Mouse (Mus musculus) C2C12 (cell line): ENCODE measurements around the gene Tnk2. TPM values are rescaled to one million over a fixed set of nuclear protein-coding genes. Genes with fewer than 3 reads are reported as not detected.

ENCODE experiments used
- H3K27me3 ChIP-seq: one replicate; pipeline ENCODE4 v1.6.1; 2011; ENCODE audit not compliant: control insufficient read depth, insufficient read depth, insufficient read length
- H3K36me3 ChIP-seq: one replicate; pipeline ENCODE4 v1.6.1; 2011; ENCODE audit not compliant: control insufficient read depth, insufficient read depth
- H3K4me3 ChIP-seq: one replicate; pipeline ENCODE4 v1.5.1; 2011; ENCODE audit warnings: mild to moderate bottlenecking, control low read depth; ENCODE audit not compliant: poor library complexity, insufficient read depth, severe bottlenecking
- H3K79me2 ChIP-seq: one replicate; pipeline ENCODE4 v1.6.1; 2011; ENCODE audit not compliant: control insufficient read depth, insufficient read depth
- H3K79me3 ChIP-seq: one replicate; pipeline ENCODE4 v1.6.1; 2011; ENCODE audit warnings: low read depth, control low read depth
- H3ac ChIP-seq: one replicate; pipeline ENCODE3; 2011; ENCODE audit warnings: low read depth; ENCODE audit not compliant: control insufficient read depth, insufficient read length
- CEBPB ChIP-seq: IDR thresholded peaks from one replicate; pipeline ENCODE4 v1.6.1; 2011; ENCODE audit warnings: low read depth, mild to moderate bottlenecking, control low read depth, moderate library complexity
- CTCF ChIP-seq: IDR thresholded peaks from one replicate; pipeline ENCODE4 v1.5.1; 2011; ENCODE audit not compliant: control insufficient read depth, insufficient read depth, insufficient read length
- FOSL1 ChIP-seq: IDR thresholded peaks from one replicate; pipeline ENCODE4 v1.8.0; 2011; ENCODE audit warnings: mild to moderate bottlenecking, low read length; ENCODE audit not compliant: poor library complexity, insufficient read depth, severe bottlenecking
- MAX ChIP-seq: IDR thresholded peaks from one replicate; pipeline ENCODE4 v1.6.1; 2011; ENCODE audit warnings: mild to moderate bottlenecking, control low read depth
- MYOD1 ChIP-seq: IDR thresholded peaks from one replicate; pipeline ENCODE4 v1.6.1; 2011; ENCODE audit warnings: low read depth; ENCODE audit not compliant: control insufficient read depth, insufficient read length
- MYOG ChIP-seq: IDR thresholded peaks from one replicate; pipeline ENCODE4 v1.6.1; 2011; ENCODE audit not compliant: control insufficient read depth, insufficient read length; ENCODE audit errors: extremely low read depth
- USF1 ChIP-seq: IDR thresholded peaks from one replicate; pipeline ENCODE4 v1.6.1; 2011; ENCODE audit warnings: low read depth, mild to moderate bottlenecking, control low read depth, moderate library complexity
- polyA plus RNA-seq: library from polyadenylated mRNA; unstranded; fragments of >200 nt; fragmentation: generic; extraction: Trizol; gene quantifications from one replicate; pipeline ENCODE4 v1.2.1, GENCODE M21; 2012; ENCODE audit warnings: missing spikeins

Gene Tnk2
- polyA plus RNA-seq, 1 experiment: 78.4 TPM

GRCm38 (mm10) chr16:32644069-32644800 is 561 bp downstream of the Tnk2 start:
- peaks cover 40% of the 10 kb centered on the region for H3K79me3 ChIP-seq
- H3K4me3 ChIP-seq: peak overlapping the region; percentile 63
- peaks cover 5% of the 10 kb centered on the region for H3K36me3 ChIP-seq
- peak overlapping the region; percentile 90 for H3ac ChIP-seq
- TF ChIP-seq MAX (no peak), MYOD1 (no peak), CEBPB (no peak), MYOG (no peak)
- peaks cover 52% of the 10 kb centered on the region for H3K79me2 ChIP-seq
- H3K27me3 ChIP-seq: no peaks in the 10 kb centered on the region

- H3K4me3 ChIP-seq: peak overlapping the region; percentile 63
- peaks cover 45% of the 10 kb centered on the region for H3K79me3 ChIP-seq
- H3K79me2 ChIP-seq: peaks cover 58% of the 10 kb centered on the region
- H3K36me3 ChIP-seq: peaks cover 5% of the 10 kb centered on the region
- no peaks in the 10 kb centered on the region for H3K27me3 ChIP-seq
- TF ChIP-seq CEBPB (no peak), USF1 (no peak), FOSL1 (no peak), MAX (no peak), MYOG (no peak), CTCF (no peak), MYOD1 (no peak)
- peak overlapping the region; percentile 90 for H3ac ChIP-seq
These were observed 1.1 kb downstream of the Tnk2 start for GRCm38 (mm10) chr16:32644801-32645170.

- peak overlapping the region; percentile 90 for H3ac ChIP-seq
- H3K79me3 ChIP-seq: peaks cover 51% of the 10 kb centered on the region
- no peaks in the 10 kb centered on the region for H3K27me3 ChIP-seq
- peak overlapping the region; percentile 63 for H3K4me3 ChIP-seq
- TF ChIP-seq USF1 (peak; percentile 91), CTCF (peak; percentile 34), MYOG (no peak), CEBPB (peak; percentile 88), MAX (peak; percentile 68), MYOD1 (peak; percentile 1), FOSL1 (no peak)
- peaks cover 64% of the 10 kb centered on the region for H3K79me2 ChIP-seq
- peaks cover 7% of the 10 kb centered on the region for H3K36me3 ChIP-seq
These were observed 1.8 kb downstream of the Tnk2 start for GRCm38 (mm10) chr16:32645361-32645914.

GRCm38 (mm10) chr16:32646014-32646413 is 2.3 kb downstream of the Tnk2 start:
- Histone ChIP-seq H3K79me3 (peaks cover 57% of the 10 kb centered on the region), H3K27me3 (no peaks in the 10 kb centered on the region), H3K79me2 (peaks cover 70% of the 10 kb centered on the region), H3K4me3 (peak overlapping the region; percentile 63), H3ac (peak overlapping the region; percentile 10), H3K36me3 (peaks cover 12% of the 10 kb centered on the region)
- TF ChIP-seq MYOG (no peak), FOSL1 (no peak), USF1 (no peak), CTCF (no peak), MYOD1 (no peak), CEBPB (no peak), MAX (no peak)

- H3K79me2 ChIP-seq: peaks cover 87% of the 10 kb centered on the region
- H3K27me3 ChIP-seq: no peaks in the 10 kb centered on the region
- no peak overlapping the region for H3ac ChIP-seq
- peaks cover 74% of the 10 kb centered on the region for H3K79me3 ChIP-seq
- TF ChIP-seq MAX: no peak
- no peak for TF ChIP-seq CEBPB
- TF ChIP-seq USF1: no peak
- no peak for TF ChIP-seq MYOD1
- no peak for TF ChIP-seq FOSL1
- peaks cover 21% of the 10 kb centered on the region for H3K36me3 ChIP-seq
- H3K4me3 ChIP-seq: no peak overlapping the region
These were observed 4.0 kb downstream of the Tnk2 start for GRCm38 (mm10) chr16:32647712-32648111.

- no peaks in the 10 kb centered on the region for H3K27me3 ChIP-seq
- H3ac ChIP-seq: no peak overlapping the region
- H3K79me3 ChIP-seq: peaks cover 94% of the 10 kb centered on the region
- no peak for TF ChIP-seq MAX
- no peak for TF ChIP-seq FOSL1
- TF ChIP-seq MYOD1: no peak
- no peak for TF ChIP-seq CTCF
- no peak for TF ChIP-seq USF1
- TF ChIP-seq MYOG: no peak
- TF ChIP-seq CEBPB: no peak
- peaks cover 29% of the 10 kb centered on the region for H3K36me3 ChIP-seq
- no peak overlapping the region for H3K4me3 ChIP-seq
- peaks cover 100% of the 10 kb centered on the region for H3K79me2 ChIP-seq
These were observed 6.8 kb downstream of the Tnk2 start for GRCm38 (mm10) chr16:32650461-32650860.
